Mouse (Mus musculus): ENCODE results near the gene Oasl2. TPM values are rescaled to one million over a fixed set of nuclear protein-coding genes. Genes with fewer than 3 reads are reported as not detected.
"Not testable (repeated sequence)": the region's sequence is repeated elsewhere in the genome, so short reads cannot be mapped to it uniquely, and the experiment has no call there.

Oasl2 gene
- polyA plus RNA-seq (2015; fragmentation: Nextera tagmentation; extraction: Ambion mirVana): 1.5 and 2.0 TPM in 2 replicates

GRCm38 (mm10) chr5:114896688-114897373 lies at the start of gene Oasl2:
Gene Oasl2 (plus strand): TSS chr5:114896936.
- 70% methylated on average over 13 of the region's 13 CpGs for WGBS
- no peaks in the 10 kb centered on the region for H3K36me3 ChIP-seq (ENCODE audit: poor library complexity, severe bottlenecking)
- no peaks in the 10 kb centered on the region for H3K9me3 ChIP-seq (replicated peaks)
- no peak within 1 kb of the TSS for H3K9ac ChIP-seq
- H3K4me1 ChIP-seq: no peaks in the 10 kb centered on the region
- 0 out of 2 replicates have a peak within 1 kb of the TSS, but pooled peaks have one; percentile 17 for H3K4me2 ChIP-seq
- ATAC-seq: no peak
- H3K27me3 ChIP-seq: no peaks in the 10 kb centered on the region
- H3K4me3 ChIP-seq: no peak within 1 kb of the TSS
- H3K27ac ChIP-seq: no peak within 1 kb of the TSS

- no peak overlapping the region for H3K4me3 ChIP-seq
- H3K27me3 ChIP-seq: no peaks in the 10 kb centered on the region
- no peak overlapping the region for H3K27ac ChIP-seq
- ATAC-seq: no peak
- H3K4me2 ChIP-seq: no peak overlapping the region
- 89% methylated on average over 20 of the region's 20 CpGs for WGBS
- no peaks in the 10 kb centered on the region for H3K9me3 ChIP-seq (replicated peaks)
- H3K9ac ChIP-seq: no peak overlapping the region
- no peaks in the 10 kb centered on the region for H3K36me3 ChIP-seq (ENCODE audit: poor library complexity, severe bottlenecking)
- no peaks in the 10 kb centered on the region for H3K4me1 ChIP-seq
Measured at GRCm38 (mm10) chr5:114851565-114852236, 45.0 kb upstream of the Oasl2 start.

- ATAC-seq; H3K4me3 ChIP-seq; H3K4me2 ChIP-seq; H3K4me1 ChIP-seq; H3K27me3 ChIP-seq; H3K9me3 ChIP-seq (replicated peaks); H3K36me3 ChIP-seq (ENCODE audit: poor library complexity, severe bottlenecking); H3K27ac ChIP-seq; H3K9ac ChIP-seq: not testable (repeated sequence)
- 66% methylated on average over 3 of the region's 5 CpGs for WGBS
Measured at GRCm38 (mm10) chr5:114853364-114853763, 43.4 kb upstream of the Oasl2 start, which contains the start of gene 4930519G04Rik. Gene 4930519G04Rik (plus strand): TSS chr5:114853664.

GRCm38 (mm10) chr5:114858582-114858981 lies 38.2 kb upstream of the Oasl2 start, which contains the start of gene Gm9936:
Gene Gm9936 (minus strand): TSS chr5:114858682.
- no peaks in the 10 kb centered on the region for H3K36me3 ChIP-seq (ENCODE audit: poor library complexity, severe bottlenecking)
- H3K4me2 ChIP-seq: peak within 1 kb of the TSS; percentile 70
- 0 out of 2 replicates have a peak, but pooled peaks cover 4% of the 10 kb centered on the region for H3K27me3 ChIP-seq
- H3K27ac ChIP-seq: no peak within 1 kb of the TSS
- ATAC-seq: no peak
- H3K9me3 ChIP-seq (replicated peaks): no peaks in the 10 kb centered on the region
- peaks cover 3% of the 10 kb centered on the region; the same call in 1 of the 2 replicates for H3K4me1 ChIP-seq
- WGBS: 86% methylated on average over 12 of the region's 12 CpGs
- H3K4me3 ChIP-seq: peak within 1 kb of the TSS; percentile 35
- H3K9ac ChIP-seq: peak within 1 kb of the TSS; percentile 62

GRCm38 (mm10) chr5:114859253-114859652 lies 37.5 kb upstream of the Oasl2 start:
- peak; percentile 53 for ATAC-seq
- WGBS: 3% methylated on average over 18 of the region's 18 CpGs
- H3K27ac ChIP-seq: no peak overlapping the region

GRCm38 (mm10) chr5:114861730-114862129 lies 35.0 kb upstream of the Oasl2 start:
- Histone ChIP-seq H3K4me1 (peaks cover 3% of the 10 kb centered on the region; the same call in 1 of the 2 replicates), H3K27me3 (0 out of 2 replicates have a peak, but pooled peaks cover 4% of the 10 kb centered on the region), H3K27ac (no peak overlapping the region), H3K36me3 (ENCODE audit: poor library complexity, severe bottlenecking) (no peaks in the 10 kb centered on the region), H3K9ac (no peak overlapping the region), H3K9me3 (replicated peaks) (no peaks in the 10 kb centered on the region), H3K4me3 (no peak overlapping the region), H3K4me2 (no peak overlapping the region)
- ATAC-seq: no peak
- WGBS: 79% methylated on average over 6 of the region's 6 CpGs

More at GRCm38 (mm10) chr5:114859253-114859652, 37.5 kb upstream of the Oasl2 start:
- no peaks in the 10 kb centered on the region for H3K36me3 ChIP-seq (ENCODE audit: poor library complexity, severe bottlenecking)
- H3K4me3 ChIP-seq: peak overlapping the region; percentile 35
- H3K4me2 ChIP-seq: peak overlapping the region; percentile 70
- 0 out of 2 replicates have a peak, but pooled peaks cover 4% of the 10 kb centered on the region for H3K27me3 ChIP-seq
- peaks cover 3% of the 10 kb centered on the region; the same call in 1 of the 2 replicates for H3K4me1 ChIP-seq
- peak overlapping the region; percentile 62 for H3K9ac ChIP-seq
- no peaks in the 10 kb centered on the region for H3K9me3 ChIP-seq (replicated peaks)

- 84% methylated on average over 7 of the region's 7 CpGs for WGBS
- no peaks in the 10 kb centered on the region for H3K27me3 ChIP-seq
- no peak overlapping the region for H3K27ac ChIP-seq
- H3K4me2 ChIP-seq: no peak overlapping the region
- no peaks in the 10 kb centered on the region for H3K36me3 ChIP-seq (ENCODE audit: poor library complexity, severe bottlenecking)
- H3K9me3 ChIP-seq (replicated peaks): peaks cover 13% of the 10 kb centered on the region
- no peak overlapping the region for H3K4me3 ChIP-seq
- H3K4me1 ChIP-seq: no peaks in the 10 kb centered on the region
- ATAC-seq: no peak
- H3K9ac ChIP-seq: no peak overlapping the region
Measured at GRCm38 (mm10) chr5:114864813-114865212, 31.9 kb upstream of the Oasl2 start.

- Histone ChIP-seq H3K36me3 (ENCODE audit: poor library complexity, severe bottlenecking) (no peaks in the 10 kb centered on the region), H3K4me3 (no peak overlapping the region), H3K27me3 (no peaks in the 10 kb centered on the region), H3K9me3 (replicated peaks) (peaks cover 13% of the 10 kb centered on the region), H3K4me2 (no peak overlapping the region), H3K27ac (no peak overlapping the region), H3K9ac (no peak overlapping the region), H3K4me1 (no peaks in the 10 kb centered on the region)
- WGBS: 84% methylated on average over 12 of the region's 12 CpGs
- ATAC-seq: no peak
Measured at GRCm38 (mm10) chr5:114865279-114865678, 31.5 kb upstream of the Oasl2 start.

GRCm38 (mm10) chr5:114875858-114876257 lies 20.9 kb upstream of the Oasl2 start:
- Histone ChIP-seq H3K4me1 (peaks cover 16% of the 10 kb centered on the region), H3K4me3 (no peak overlapping the region), H3K27ac (no peak overlapping the region), H3K27me3 (no peaks in the 10 kb centered on the region), H3K9ac (no peak overlapping the region), H3K9me3 (replicated peaks) (no peaks in the 10 kb centered on the region), H3K36me3 (ENCODE audit: poor library complexity, severe bottlenecking) (no peaks in the 10 kb centered on the region), H3K4me2 (no peak overlapping the region)
- no peak for ATAC-seq
- 58% methylated on average over 6 of the region's 6 CpGs for WGBS

- Histone ChIP-seq H3K27ac (no peak overlapping the region), H3K4me3 (no peak overlapping the region), H3K9me3 (replicated peaks) (no peaks in the 10 kb centered on the region), H3K4me1 (peaks cover 16% of the 10 kb centered on the region), H3K9ac (no peak overlapping the region), H3K4me2 (no peak overlapping the region), H3K27me3 (no peaks in the 10 kb centered on the region), H3K36me3 (ENCODE audit: poor library complexity, severe bottlenecking) (no peaks in the 10 kb centered on the region)
- WGBS: 12% methylated on average over 6 of the region's 6 CpGs
- ATAC-seq: no peak
Measured at GRCm38 (mm10) chr5:114876331-114876730, 20.4 kb upstream of the Oasl2 start.

GRCm38 (mm10) chr5:114877487-114877886 lies 19.2 kb upstream of the Oasl2 start:
- Histone ChIP-seq H3K27ac (no peak overlapping the region), H3K4me2 (no peak overlapping the region), H3K36me3 (ENCODE audit: poor library complexity, severe bottlenecking) (no peaks in the 10 kb centered on the region), H3K27me3 (no peaks in the 10 kb centered on the region), H3K9me3 (replicated peaks) (no peaks in the 10 kb centered on the region), H3K4me3 (no peak overlapping the region), H3K4me1 (peaks cover 16% of the 10 kb centered on the region), H3K9ac (no peak overlapping the region)
- WGBS: 69% methylated on average over 7 of the region's 7 CpGs
- no peak for ATAC-seq

- no peak for ATAC-seq
- Histone ChIP-seq H3K36me3 (ENCODE audit: poor library complexity, severe bottlenecking) (no peaks in the 10 kb centered on the region), H3K9me3 (replicated peaks) (no peaks in the 10 kb centered on the region), H3K4me1 (peaks cover 16% of the 10 kb centered on the region), H3K27ac (no peak overlapping the region), H3K4me3 (no peak overlapping the region), H3K4me2 (no peak overlapping the region), H3K27me3 (no peaks in the 10 kb centered on the region), H3K9ac (no peak overlapping the region)
- 77% methylated on average over 13 of the region's 13 CpGs for WGBS
Measured at GRCm38 (mm10) chr5:114879399-114879798, 17.3 kb upstream of the Oasl2 start.

All from forebrain, embryonic 13.5 days (tissue).